Mouse (Mus musculus): Measurements from ENCODE around the gene Tssc4.

DNA sequence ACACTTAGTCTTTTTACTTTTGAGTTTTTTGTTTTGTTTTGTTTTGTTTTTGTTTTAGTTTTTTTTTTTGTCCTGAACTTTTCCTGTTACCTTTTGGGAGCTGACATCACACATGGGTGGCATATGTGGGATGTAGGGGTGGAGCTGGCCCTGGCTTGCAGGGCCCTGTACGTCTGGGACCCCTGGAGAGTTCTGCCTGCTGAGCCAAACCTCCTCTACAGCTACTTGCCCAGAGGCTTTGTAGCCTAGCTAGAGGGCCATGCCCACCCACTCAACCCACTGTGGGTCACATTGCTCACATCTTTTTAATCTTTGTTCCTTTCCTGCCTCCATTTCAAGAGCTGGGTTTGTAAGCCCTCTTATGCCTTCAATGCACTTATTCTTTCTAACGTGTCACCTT is 1.6 kb upstream of the Tssc4 start:
- TF ChIP-seq CHD2 (IDR thresholded peaks at IDR 0.05; ENCODE audit: low read depth, low read length) = no peak
- no peak for TF ChIP-seq ZC3H11A (IDR thresholded peaks at IDR 0.05; ENCODE audit: borderline replicate concordance, low read depth, low read length)
- no peak for TF ChIP-seq HCFC1 (IDR thresholded peaks at IDR 0.05; ENCODE audit: borderline replicate concordance, insufficient read depth, low read length)
- TF ChIP-seq ZNF384 (IDR thresholded peaks at IDR 0.05; ENCODE audit: low read depth, low read length) = no peak
- no peak for TF ChIP-seq MAFK (IDR thresholded peaks at IDR 0.05; ENCODE audit: insufficient read depth, low read depth, low read length)
